Mouse (Mus musculus): ENCODE results near the gene Alox5ap. TPM values are rescaled to one million over a fixed set of nuclear protein-coding genes. Genes with fewer than 3 reads are reported as not detected.

Alox5ap gene
- polyA plus RNA-seq (2014; fragmentation: Illumina TruSeq; extraction: RNeasy Lipid Tissue Mini Kit (QIAGEN cat#74804); ENCODE audit: low read depth, low replicate concordance) = 16.6 TPM

DNA sequence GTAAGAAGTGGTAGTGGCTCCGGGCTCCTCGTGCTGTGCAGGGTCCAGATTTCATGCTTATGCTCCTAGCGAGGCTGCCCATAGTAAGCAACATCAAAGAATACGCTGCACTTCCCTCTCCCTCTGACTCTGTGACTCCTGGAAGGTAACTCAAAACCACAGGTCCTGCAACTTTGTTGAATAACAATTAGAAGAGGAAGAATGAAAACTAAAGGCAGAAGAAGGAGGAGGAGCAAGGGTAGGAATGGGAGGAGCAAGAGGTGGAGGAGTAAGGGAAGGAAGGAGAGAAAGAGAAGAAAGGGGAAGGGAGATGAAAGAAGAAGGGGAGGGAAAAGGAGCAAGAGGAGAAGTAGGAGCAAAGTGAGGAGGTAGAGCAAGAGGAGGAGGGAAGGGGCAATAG is at the start of gene Alox5ap:
Alox5ap (plus strand) TSS at position 363 of the 400 bp plus-strand sequence.

Other genes with a start within 250 kb of the Alox5ap start
- gene Uspl1, start 80.4 kb upstream of the Alox5ap start, polyA plus RNA-seq (2014; fragmentation: Illumina TruSeq; extraction: RNeasy Lipid Tissue Mini Kit (QIAGEN cat#74804); ENCODE audit: low read depth, low replicate concordance) = 19.9 TPM
- 255 TPM for gene Hmgb1, start 80.3 kb upstream of the Alox5ap start, polyA plus RNA-seq (2014; fragmentation: Illumina TruSeq; extraction: RNeasy Lipid Tissue Mini Kit (QIAGEN cat#74804); ENCODE audit: low read depth, low replicate concordance)
- 16.2 TPM for gene Medag, start 147.0 kb downstream of the Alox5ap start, polyA plus RNA-seq (2014; fragmentation: Illumina TruSeq; extraction: RNeasy Lipid Tissue Mini Kit (QIAGEN cat#74804); ENCODE audit: low read depth, low replicate concordance)
- not detected for gene Tex26, start 174.9 kb downstream of the Alox5ap start, polyA plus RNA-seq (2014; fragmentation: Illumina TruSeq; extraction: RNeasy Lipid Tissue Mini Kit (QIAGEN cat#74804); ENCODE audit: low read depth, low replicate concordance)